Mouse (Mus musculus) v-Abl transformed pro-B cells (cell line): ENCODE results near the gene Manf.

Source experiments
- in situ Hi-C, 2 experiments: fragments of 400-800 bp; cut with MboI; formaldehyde crosslinking; loops; one replicate each; pipeline ENCODE4 v1.15.1; 2025; ENCODE audit not compliant: unreplicated experiment in 2 of 2

Gene Manf

GRCm38 (mm10) chr9:106885901-106886731 is 5.7 kb downstream of the Manf start:
- in situ Hi-C loops: no loop called here

- in situ Hi-C loops: loop anchor here in 1 of 2 experiments (5.0 kb wide), 1 partner anchor 48 kb away; no protein-coding TSS in a partner anchor
Measured at GRCm38 (mm10) chr9:106884996-106885900, 6.5 kb downstream of the Manf start.

- in situ Hi-C loops: loop anchor here in 1 of 2 experiments (5.0 kb wide), 1 partner anchor 47 kb away; no protein-coding TSS in a partner anchor
Measured at GRCm38 (mm10) chr9:106884306-106884705, 7.5 kb downstream of the Manf start.

- in situ Hi-C loops: loop anchor here in 1 of 2 experiments (5.0 kb wide), 1 partner anchor 46 kb away; no protein-coding TSS in a partner anchor
Measured at GRCm38 (mm10) chr9:106883085-106883484, 8.7 kb downstream of the Manf start.

- in situ Hi-C loops: loop anchor here in 1 of 2 experiments (5.0 kb wide), 1 partner anchor 45 kb away; no protein-coding TSS in a partner anchor
Measured at GRCm38 (mm10) chr9:106882176-106882575, 9.6 kb downstream of the Manf start.

- in situ Hi-C loops: loop anchor here in 1 of 2 experiments (5.0 kb wide), 1 partner anchor 44 kb away; no protein-coding TSS in a partner anchor
Measured at GRCm38 (mm10) chr9:106881071-106881755, 10.6 kb downstream of the Manf start.

GRCm38 (mm10) chr9:106879471-106879870 is 12.3 kb downstream of the Manf start:
- in situ Hi-C loops: no loop called here

- in situ Hi-C loops: no loop called here
Measured at GRCm38 (mm10) chr9:106876666-106877065, 15.1 kb downstream of the Manf start.

GRCm38 (mm10) chr9:106874216-106874615 is 17.6 kb downstream of the Manf start:
- in situ Hi-C loops: no loop called here

- in situ Hi-C loops: no loop called here
Measured at GRCm38 (mm10) chr9:106858036-106858435, 33.7 kb downstream of the Manf start.

GRCm38 (mm10) chr9:106856664-106857063 is 35.1 kb downstream of the Manf start:
- in situ Hi-C loops: no loop called here

- in situ Hi-C loops: no loop called here
Measured at GRCm38 (mm10) chr9:106842800-106843199, 49.0 kb downstream of the Manf start.

GRCm38 (mm10) chr9:106840569-106840968 is 51.2 kb downstream of the Manf start:
- in situ Hi-C loops: no loop called here

- in situ Hi-C loops: loop anchor here in 1 of 2 experiments (5.0 kb wide), 1 partner anchor 70 kb away; the partner anchor contains the start of gene Manf
Measured at GRCm38 (mm10) chr9:106822381-106823104, 69.2 kb downstream of the Manf start.

- in situ Hi-C loops: loop anchor here in 1 of 2 experiments (5.0 kb wide), 1 partner anchor 71 kb away; the partner anchor contains the start of gene Manf
Measured at GRCm38 (mm10) chr9:106821618-106822380, 70.0 kb downstream of the Manf start, which contains the start of gene Dcaf1. Gene Dcaf1, plus strand, starts transcription at chr9:106821874.

GRCm38 (mm10) chr9:106821050-106821617 is 70.6 kb downstream of the Manf start:
- in situ Hi-C loops: loop anchor here in 1 of 2 experiments (5.0 kb wide), 1 partner anchor 71 kb away; the partner anchor contains the start of gene Manf

GRCm38 (mm10) chr9:106819201-106819600 is 72.6 kb downstream of the Manf start:
- in situ Hi-C loops: loop anchor here (5.0 kb wide), 1 partner anchor 132 kb away; the partner anchor contains the start of gene Tex264 (in 2 of the 2)

GRCm38 (mm10) chr9:106818191-106818590 is 73.6 kb downstream of the Manf start:
- in situ Hi-C loops: loop anchor here (5.0 kb wide), 1 partner anchor 131 kb away; the partner anchor contains the start of gene Tex264 (in 2 of the 2)
